ENCODE assay signal across 14 mouse cellular contexts in genomic region chr8:125315736-125316135, GRCm38 (mm10).
"Had no signal": no experiment of that assay in that cellular context is flagged by ENCODE, and none has a peak within 500 bp of the region (broad histone marks: within the 10 kb centered on the region; RNA-seq: fewer than 3 reads in every experiment).

No protein-coding gene starts in this region.

- H3K27ac ChIP-seq: layer of hippocampus, adult 2 months; limb, embryonic 15.5 days; liver, embryonic 14.5 days; midbrain, embryonic 12.5 days; neural tube, embryonic 15.5 days had no signal

- H3K4me3 ChIP-seq: layer of hippocampus, adult 2 months; limb, embryonic 15.5 days; midbrain, embryonic 12.5 days; myocyte; neural tube, embryonic 15.5 days had no signal

- H3K27me3 ChIP-seq: limb, embryonic 15.5 days had no signal

- DNase-seq: kidney, adult 18-20 months; kidney, postnatal 10 days; kidney, postnatal 4 days; lung, adult 18-20 months; retina, postnatal 1 day; right cerebral cortex, postnatal 4 days; spleen, adult 18-20 months; thymus, postnatal 36 days had no signal

- H3K36me3 ChIP-seq: limb, embryonic 15.5 days; midbrain, embryonic 12.5 days; neural tube, embryonic 15.5 days had no signal

- H3K4me2 ChIP-seq: limb, embryonic 15.5 days; midbrain, embryonic 12.5 days; neural tube, embryonic 15.5 days had no signal

- H3K9ac ChIP-seq: limb, embryonic 15.5 days; liver, embryonic 14.5 days; midbrain, embryonic 12.5 days; neural tube, embryonic 15.5 days had no signal

- H3K9me3 ChIP-seq: limb, embryonic 15.5 days; midbrain, embryonic 12.5 days; neural tube, embryonic 15.5 days had no signal

- H3K4me1 ChIP-seq: limb, embryonic 15.5 days had no signal
